Mouse (Mus musculus) heart, adult 10 weeks (tissue): ENCODE data around the gene Vmn1r228. TPM values are rescaled to one million over a fixed set of nuclear protein-coding genes. Genes with fewer than 3 reads are reported as not detected.

Experiments used
- polyA plus RNA-seq: library from polyadenylated mRNA; stranded (reverse); fragments of 350-450 nt; fragmentation: Illumina TruSeq; extraction: RNeasy Lipid Tissue Mini Kit (QIAGEN cat#74804); gene quantifications from one replicate; pipeline ENCODE4 v1.2.3, GENCODE M21; 2014; ENCODE audit warnings: low read depth, low replicate concordance

Gene Vmn1r228
- not detected for polyA plus RNA-seq

DNA sequence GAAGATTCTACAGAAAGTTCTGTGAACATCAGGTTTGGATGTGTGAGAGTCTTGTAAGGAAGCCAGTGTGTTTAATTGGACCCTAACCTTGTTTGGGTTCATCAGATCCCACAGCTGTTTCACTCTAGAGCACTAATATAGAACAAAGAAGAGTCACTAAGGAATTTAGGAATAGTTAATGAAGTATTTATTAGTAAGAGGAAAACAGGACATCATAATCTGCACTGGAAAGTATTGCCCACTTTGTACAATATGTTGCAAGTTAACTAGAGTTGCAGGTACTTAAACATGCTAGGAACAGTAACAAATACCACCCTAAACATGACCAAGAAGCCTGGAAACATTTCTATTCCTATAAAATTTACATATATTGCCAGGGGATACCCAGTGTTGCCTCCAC lies at the start of gene Vmn1r228:
Gene Vmn1r228, minus strand, starts transcription at position 101 of the 400 bp plus-strand sequence.

DNA sequence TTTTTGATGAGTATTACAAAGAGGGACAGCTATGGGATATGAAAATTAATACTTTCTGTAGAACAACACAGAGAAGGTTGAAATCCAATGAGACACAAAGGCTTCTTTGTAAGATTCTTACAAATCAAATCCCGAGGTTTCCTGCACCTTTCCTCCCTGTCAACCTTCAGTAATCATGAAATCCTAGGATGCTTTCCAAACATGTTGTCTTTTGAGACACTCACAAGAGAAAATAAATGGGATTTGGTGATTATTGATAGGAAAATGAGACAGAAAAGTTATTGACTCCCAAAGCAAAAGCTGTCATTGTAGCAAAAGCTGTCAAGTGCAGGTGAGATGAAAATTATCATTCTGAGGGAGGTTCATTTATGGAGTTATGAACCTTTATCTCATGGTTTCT lies 25.3 kb upstream of the Vmn1r228 start, which contains the start of gene Vmn1r229:
Gene Vmn1r229, plus strand, starts transcription at position 301 of the 400 bp plus-strand sequence.

DNA sequence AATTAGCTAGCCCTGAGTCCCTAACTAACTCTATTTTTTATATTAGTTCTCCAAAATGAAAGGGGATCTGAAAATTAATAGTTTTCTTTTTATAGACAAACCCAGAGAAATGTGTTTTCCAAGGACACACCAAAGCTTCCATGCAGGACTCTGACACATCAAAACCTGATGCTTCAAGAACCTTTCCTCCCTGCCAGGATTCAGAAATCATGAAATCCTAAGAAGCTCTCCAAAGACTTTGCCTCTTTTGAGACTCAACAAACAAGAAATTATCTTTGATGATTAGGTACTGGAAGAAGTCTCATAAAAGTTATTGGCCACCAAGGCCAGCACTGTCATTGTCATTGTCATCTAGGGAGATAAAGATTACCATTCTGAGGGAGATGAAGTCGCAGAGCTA lies 56.4 kb downstream of the Vmn1r228 start, which contains the start of gene Vmn1r227:
Gene Vmn1r227, plus strand, starts transcription at position 301 of the 400 bp plus-strand sequence.

Other genes starting within 250 kb of the Vmn1r228 start
- not detected for gene Vmn2r109, start 221.4 kb downstream of the Vmn1r228 start, polyA plus RNA-seq
- not detected for gene Vmn2r110, start 189.7 kb downstream of the Vmn1r228 start, polyA plus RNA-seq
- not detected for gene Fpr-rs3, start 161.3 kb downstream of the Vmn1r228 start, polyA plus RNA-seq
- not detected for gene Vmn1r226, start 103.3 kb downstream of the Vmn1r228 start, polyA plus RNA-seq
- gene Vmn1r227, start 56.3 kb downstream of the Vmn1r228 start, polyA plus RNA-seq: not detected
- not detected for gene Vmn1r229, start 25.4 kb upstream of the Vmn1r228 start, polyA plus RNA-seq
- gene Vmn1r230, start 54.3 kb upstream of the Vmn1r228 start, polyA plus RNA-seq: not detected
- gene Vmn1r231, start 118.9 kb upstream of the Vmn1r228 start, polyA plus RNA-seq: not detected
- not detected for gene Vmn1r232, start 133.6 kb upstream of the Vmn1r228 start, polyA plus RNA-seq
- gene Ppp2r1a, start 159.2 kb upstream of the Vmn1r228 start, polyA plus RNA-seq: 184 TPM
- gene Vmn1r233, start 210.3 kb upstream of the Vmn1r228 start, polyA plus RNA-seq: not detected
- 12.5 TPM for gene Zfp160, start 222.7 kb upstream of the Vmn1r228 start, polyA plus RNA-seq